Mouse (Mus musculus) liver, postnatal 0 days (tissue): ENCODE measurements around the gene Nup85. TPM values are rescaled to one million over a fixed set of nuclear protein-coding genes. Genes with fewer than 3 reads are reported as not detected.

Source experiments
- ATAC-seq: fragments of 200-750 bp; cut with Nextera tagmentation; 2 replicates; pipeline ENCODE4 v1.8.0; 2017; ENCODE audit warnings: mild to moderate bottlenecking, moderate library complexity
- DNase-seq: peaks from one replicate; pipeline ENCODE4 v3.0.0-alpha.2; 2016
- H3K27ac ChIP-seq: fragments of 300-500 bp; sonication (generic); 2 replicates; pipeline ENCODE4 v1.5.1; 2014; ENCODE audit warnings: antibody characterized with exemption, moderate library complexity, mild to moderate bottlenecking, low read depth
- H3K27me3 ChIP-seq: fragments of 300-500 bp; sonication (generic); 2 replicates; pipeline ENCODE4 v1.6.1; 2014; ENCODE audit warnings: low read length, control low read depth, mixed read lengths; ENCODE audit not compliant: insufficient read depth
- H3K36me3 ChIP-seq: fragments of 300-500 bp; sonication (generic); replicated peaks from 2 replicates; pipeline ENCODE4 v1.6.1; 2014; ENCODE audit warnings: mild to moderate bottlenecking, control low read depth, low read length, moderate library complexity, mixed read lengths; ENCODE audit not compliant: insufficient read depth
- H3K4me1 ChIP-seq: fragments of 300-500 bp; sonication (generic); 2 replicates; pipeline ENCODE4 v1.6.1; 2014; ENCODE audit warnings: antibody characterized with exemption, mild to moderate bottlenecking, control low read depth; ENCODE audit not compliant: insufficient read depth
- H3K4me2 ChIP-seq: fragments of 300-500 bp; sonication (generic); 2 replicates; pipeline ENCODE4 v1.6.1; 2014; ENCODE audit warnings: low read depth, mild to moderate bottlenecking, low read length, moderate library complexity, mixed read lengths
- H3K4me3 ChIP-seq: fragments of 300-500 bp; sonication (generic); 2 replicates; pipeline ENCODE4 v1.5.1; 2014; ENCODE audit warnings: low read depth, low read length
- H3K9ac ChIP-seq: fragments of 300-500 bp; sonication (generic); replicated peaks from 2 replicates; pipeline ENCODE4 v1.6.1; 2014; ENCODE audit warnings: mild to moderate bottlenecking, moderate library complexity
- H3K9me3 ChIP-seq: fragments of 300-500 bp; sonication (generic); 2 replicates; pipeline ENCODE4 v1.6.1; 2016; ENCODE audit warnings: mild to moderate bottlenecking, control low read depth, low read length, mixed read lengths
- CTCF ChIP-seq: sonication (generic); IDR thresholded peaks from 2 replicates; pipeline ENCODE4 v1.5.1; 2016; ENCODE audit warnings: antibody characterized with exemption, low read depth
- EP300 ChIP-seq: IDR thresholded peaks from 2 replicates; pipeline ENCODE4 v1.6.1; 2016; ENCODE audit warnings: antibody characterized with exemption, low read depth, mild to moderate bottlenecking
- WGBS: fragments of 180-500 bp; shearing (Covaris S2); extraction: QIAGEN DNeasy Blood & Tissue Kit; methylation state at CpG from one replicate; pipeline ENCODE4 v1.1.7; 2014; ENCODE audit not compliant: insufficient replicate concordance; 5-methylcytosine and 5-hydroxymethylcytosine counted together
- polyA plus RNA-seq: library from polyadenylated mRNA; unstranded; fragments of >200 nt; fragmentation: Nextera tagmentation; extraction: Ambion mirVana; gene quantifications from 2 replicates; pipeline ENCODE4 v1.2.1, GENCODE M21; 2015

Nup85 gene
- polyA plus RNA-seq, 1 experiment from 2014 or later: 46.0 TPM

GRCm38 (mm10) chr11:115536038-115536681, 28.1 kb upstream of the Nup85 start, which contains the start of gene Sumo2:
Gene Sumo2, minus strand, starts transcription at chr11:115536276.
- Histone ChIP-seq H3K36me3 (peaks cover 30% of the 10 kb centered on the region), H3K27me3 (no peaks in the 10 kb centered on the region), H3K4me2 (peak within 1 kb of the TSS; percentile 78), H3K4me3 (peak within 1 kb of the TSS; percentile 86), H3K4me1 (peaks cover 10% of the 10 kb centered on the region), H3K9ac (peak within 1 kb of the TSS; percentile 96), H3K27ac (peak within 1 kb of the TSS; percentile 99), H3K9me3 (no peaks in the 10 kb centered on the region)
- TF ChIP-seq CTCF: 0 out of 2 replicates have a peak, but pooled peaks have one; percentile 1
- no peak for TF ChIP-seq EP300
- peak; percentile 93 for ATAC-seq
- WGBS: under 1% methylated on average over 47 of the region's 70 CpGs
- DNase-seq: peak; percentile 99

DNA sequence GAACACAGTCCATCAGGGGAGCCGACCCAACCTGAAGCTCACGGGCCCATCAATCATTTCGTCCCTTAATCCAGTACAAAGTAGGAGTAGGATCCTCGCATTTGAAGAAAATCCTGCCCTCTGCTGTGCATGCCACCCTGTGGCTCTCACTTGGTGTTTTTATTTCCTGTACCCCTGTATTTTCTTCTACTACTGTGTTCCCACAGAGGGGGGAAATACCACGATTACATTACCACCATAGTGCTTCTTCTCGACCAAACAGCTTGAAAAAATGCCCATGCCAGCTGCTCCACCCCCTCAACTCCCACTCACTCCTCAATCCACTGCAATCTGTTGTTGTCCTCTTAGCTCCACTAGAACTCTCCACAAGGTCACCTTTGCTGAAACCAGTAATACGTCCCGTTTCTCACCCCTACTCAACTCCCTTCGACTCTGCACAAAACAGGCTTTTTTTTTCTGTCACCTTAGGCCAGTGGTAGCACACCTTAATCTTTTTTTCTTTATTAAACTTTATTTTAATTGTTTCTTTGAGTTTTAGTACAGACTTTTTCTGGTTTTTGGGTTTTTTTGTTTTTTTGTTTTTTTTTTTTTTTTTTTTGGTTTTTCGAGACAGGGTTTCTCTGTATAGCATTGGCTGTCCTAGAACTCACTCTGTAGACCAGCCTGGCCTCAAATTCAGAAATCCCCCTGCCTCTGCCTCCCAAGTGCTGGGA, 27.2 kb upstream of the Nup85 start:
- no peak overlapping the region for H3K9ac ChIP-seq
- peak overlapping the region; percentile 99 for H3K27ac ChIP-seq
- no peaks in the 10 kb centered on the region for H3K9me3 ChIP-seq
- TF ChIP-seq CTCF: no peak
- no peak for ATAC-seq
- peaks cover 22% of the 10 kb centered on the region for H3K36me3 ChIP-seq
- no peak for DNase-seq
- H3K4me2 ChIP-seq: peak overlapping the region; percentile 78
- 86% methylated on average over 10 of the region's 10 CpGs for WGBS
- no peaks in the 10 kb centered on the region for H3K27me3 ChIP-seq
- H3K4me3 ChIP-seq: peak overlapping the region; percentile 86; the same call in 1 of the 2 replicates
- peaks cover 10% of the 10 kb centered on the region for H3K4me1 ChIP-seq

- ATAC-seq (no peak), DNase-seq (no peak)
- Histone ChIP-seq H3K9ac (no peak overlapping the region), H3K27ac (no peak overlapping the region), H3K36me3 (peaks cover 12% of the 10 kb centered on the region), H3K4me1 (peaks cover 10% of the 10 kb centered on the region), H3K4me3 (no peak overlapping the region), H3K4me2 (no peak overlapping the region), H3K27me3 (no peaks in the 10 kb centered on the region), H3K9me3 (no peaks in the 10 kb centered on the region)
- no peak for TF ChIP-seq EP300
- peak; percentile 49 for TF ChIP-seq CTCF
- 35% methylated on average over 2 of the region's 2 CpGs for WGBS
These were observed 26.2 kb upstream of the Nup85 start for GRCm38 (mm10) chr11:115538045-115538444.

DNA sequence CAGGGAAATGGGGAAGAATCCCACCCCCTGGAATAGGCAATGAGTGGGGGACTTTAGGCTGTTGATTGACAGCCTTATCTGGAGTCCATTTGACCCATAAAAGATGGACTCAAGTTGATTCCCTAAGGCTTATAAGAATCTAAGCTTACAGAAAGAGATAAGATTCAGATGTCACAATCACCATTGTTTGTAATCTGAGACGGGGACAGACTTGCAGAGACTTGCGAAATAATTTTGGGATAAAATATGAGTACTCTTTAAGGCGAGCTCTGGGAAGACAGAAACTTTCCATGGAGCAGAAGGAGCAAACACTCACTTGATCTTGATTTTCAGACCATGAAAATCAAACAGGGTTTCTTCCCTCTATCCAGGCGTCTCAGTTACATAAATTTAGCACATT, 20.7 kb upstream of the Nup85 start:
- no peaks in the 10 kb centered on the region for H3K9me3 ChIP-seq
- no peak for ATAC-seq
- H3K4me2 ChIP-seq: no peak overlapping the region
- H3K36me3 ChIP-seq: no peaks in the 10 kb centered on the region
- no peak overlapping the region for H3K4me3 ChIP-seq
- no peaks in the 10 kb centered on the region for H3K4me1 ChIP-seq
- H3K27ac ChIP-seq: no peak overlapping the region
- TF ChIP-seq CTCF: no peak
- TF ChIP-seq EP300: no peak
- H3K9ac ChIP-seq: no peak overlapping the region
- H3K27me3 ChIP-seq: no peaks in the 10 kb centered on the region
- WGBS: 44% methylated on average over 4 of the region's 4 CpGs
- DNase-seq: no peak

- H3K4me3 ChIP-seq: no peak overlapping the region
- WGBS: 64% methylated on average over 4 of the region's 4 CpGs
- no peaks in the 10 kb centered on the region for H3K27me3 ChIP-seq
- H3K4me1 ChIP-seq: no peaks in the 10 kb centered on the region
- H3K9ac ChIP-seq: no peak overlapping the region
- no peaks in the 10 kb centered on the region; the same call in 1 of the 2 replicates for H3K9me3 ChIP-seq
- no peak for ATAC-seq
- H3K4me2 ChIP-seq: no peak overlapping the region
- no peak for DNase-seq
- no peak overlapping the region for H3K27ac ChIP-seq
- TF ChIP-seq EP300 (no peak), CTCF (peak; percentile 73)
- H3K36me3 ChIP-seq: no peaks in the 10 kb centered on the region
These were observed 11.5 kb upstream of the Nup85 start for GRCm38 (mm10) chr11:115552783-115553182.

DNA sequence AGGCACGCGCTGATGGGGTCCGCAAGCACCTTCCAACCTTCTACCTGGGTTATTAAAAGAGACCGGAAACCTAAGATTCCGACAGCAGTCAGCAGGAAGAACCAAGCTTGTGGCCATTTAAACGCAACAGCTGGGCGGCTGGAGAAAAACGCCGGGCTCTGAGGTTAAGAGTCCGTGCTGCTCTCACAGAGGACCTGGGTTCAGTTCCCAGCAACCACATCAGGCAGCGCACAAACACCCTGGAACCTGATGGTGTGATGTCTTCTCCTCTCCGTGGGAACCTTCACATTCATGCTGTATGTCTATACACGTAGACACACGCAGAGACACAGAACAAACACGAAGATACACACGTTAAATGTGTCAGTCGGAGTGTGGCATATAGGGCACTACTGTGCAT, 8.5 kb upstream of the Nup85 start:
- 78% methylated on average over 17 of the region's 17 CpGs for WGBS
- no peaks in the 10 kb centered on the region for H3K4me1 ChIP-seq
- no peaks in the 10 kb centered on the region for H3K27me3 ChIP-seq
- H3K36me3 ChIP-seq: no peaks in the 10 kb centered on the region
- H3K9ac ChIP-seq: no peak overlapping the region
- no peaks in the 10 kb centered on the region for H3K9me3 ChIP-seq
- no peak overlapping the region for H3K4me3 ChIP-seq
- no peak overlapping the region for H3K27ac ChIP-seq
- TF ChIP-seq CTCF (no peak), EP300 (no peak)
- no peak for DNase-seq
- H3K4me2 ChIP-seq: no peak overlapping the region
- ATAC-seq: no peak
